In the genomic region with DNA sequence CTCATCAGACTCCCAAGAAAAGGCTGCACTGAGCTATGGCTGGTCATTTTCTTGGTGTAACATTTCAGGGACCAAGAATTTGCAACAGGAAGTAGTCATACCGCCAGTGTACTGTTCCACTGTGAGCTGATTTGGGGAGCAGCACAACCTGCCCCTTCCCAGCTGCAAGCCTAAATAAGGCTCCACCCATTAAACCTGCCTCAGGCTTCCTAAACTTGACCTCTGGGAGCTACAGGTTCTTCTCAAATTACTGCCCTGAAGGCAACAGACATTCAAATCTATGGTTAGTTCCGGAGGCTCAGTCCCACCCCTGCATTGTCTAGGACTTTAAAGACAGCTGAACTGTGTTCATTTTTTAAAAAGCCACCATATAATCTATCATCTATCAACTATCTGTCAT, we compare ENCODE assay signal across 28 mouse cellular contexts. TPM values are rescaled to one million over a fixed set of nuclear protein-coding genes. Genes with fewer than 3 reads are reported as not detected.
DNase-seq lines count a peak whose midpoint lies in the region; TF ChIP-seq lines count a peak whose summit lies in the region.
"Had no signal": no experiment of that assay in that cellular context is flagged by ENCODE, and none has a peak within 500 bp of the region (broad histone marks: within the 10 kb centered on the region; RNA-seq: fewer than 3 reads in every experiment).

No protein-coding gene starts in this region.

- TF ChIP-seq CTCF in E14TG2a.4 (conservative IDR thresholded peaks at IDR 0.05; ENCODE audit: low read length) = no peak
- TF ChIP-seq CTCF in kidney, adult 2 months (conservative IDR thresholded peaks at IDR 0.05; ENCODE audit: insufficient read depth, insufficient read length, low read depth, low read length) = no peak

- no peaks in the 10 kb centered on the region for H3K36me3 ChIP-seq in E14TG2a.4 (ENCODE audit: insufficient read depth, low read length)
- H3K36me3 ChIP-seq in kidney, adult 2 months (ENCODE audit: control insufficient read depth, insufficient read depth, low read length) = no peaks in the 10 kb centered on the region
- H3K36me3 ChIP-seq: embryonic facial prominence, embryonic 13.5 days; embryonic facial prominence, embryonic 15.5 days; forebrain, embryonic 15.5 days; G1E had no signal

- no peak for TF ChIP-seq POLR2A in kidney, adult 2 months (IDR thresholded peaks at IDR 0.05; ENCODE audit: low read depth, low read length)

- 56% methylated on average over 2 of the region's 2 CpGs for WGBS in kidney, adult 2 months

- peak overlapping the region; percentile 35; the same call in 1 of the 2 replicates for H3K4me3 ChIP-seq in E14TG2a.4 (replicated peaks; ENCODE audit: low read length)
- no peak overlapping the region for H3K4me3 ChIP-seq in kidney, adult 2 months (ENCODE audit: insufficient read depth, low read depth, low read length)
- H3K4me3 ChIP-seq: embryonic facial prominence, embryonic 13.5 days; embryonic facial prominence, embryonic 15.5 days; forebrain, embryonic 13.5 days; forebrain, embryonic 15.5 days had no signal

- no peaks in the 10 kb centered on the region for H3K9me3 ChIP-seq in E14TG2a.4 (ENCODE audit: low read length)
- H3K9me3 ChIP-seq: embryonic facial prominence, embryonic 13.5 days; embryonic facial prominence, embryonic 15.5 days; forebrain, embryonic 13.5 days; forebrain, embryonic 15.5 days had no signal

- no peak overlapping the region for H3K27ac ChIP-seq in kidney, adult 2 months (ENCODE audit: insufficient read depth, low read depth, low read length)
- H3K27ac ChIP-seq: embryonic facial prominence, embryonic 13.5 days; embryonic facial prominence, embryonic 15.5 days; forebrain, embryonic 13.5 days; forebrain, embryonic 15.5 days had no signal

- peak; percentile 93 for DNase-seq in ES-CJ7 (ENCODE audit: low read depth, low spot score)
- peak; percentile 93 for DNase-seq in R1 (ENCODE audit: low read depth, low spot score)
- DNase-seq in ZHBTc4 (ENCODE audit: low read depth, low spot score) = peak; percentile 91
- DNase-seq in kidney, postnatal 4 days = no peak
- no peak for DNase-seq in kidney, adult 2 months
- DNase-seq in spleen, adult 18-20 months = no peak
- DNase-seq: adrenal gland, adult 2 months; adrenal gland, postnatal 10 days; adrenal gland, postnatal 25 days; B cell, adult 2 months; cerebellum, adult 11 months; cerebellum, adult 18-20 months; cerebellum, adult 8-10 months; cerebellum, adult 9-11 months; cerebellum, postnatal 14 days; cerebellum, postnatal 36 days; embryo, embryonic 11 days; forebrain, postnatal 0 days had no signal

- H3K4me1 ChIP-seq in E14TG2a.4 (replicated peaks; ENCODE audit: low read depth, low read length) = peaks cover 75% of the 10 kb centered on the region
- H3K4me1 ChIP-seq in kidney, adult 2 months (ENCODE audit: control insufficient read depth, insufficient read depth, low read length) = no peaks in the 10 kb centered on the region
- H3K4me1 ChIP-seq: embryonic facial prominence, embryonic 15.5 days; forebrain, embryonic 13.5 days; forebrain, embryonic 15.5 days had no signal

- no peaks in the 10 kb centered on the region for H3K27me3 ChIP-seq in E14TG2a.4 (ENCODE audit: insufficient read depth, low read length)
- no peaks in the 10 kb centered on the region for H3K27me3 ChIP-seq in kidney, adult 2 months (replicated peaks; ENCODE audit: control insufficient read depth, insufficient read depth, low read length)
- H3K27me3 ChIP-seq: embryonic facial prominence, embryonic 13.5 days; embryonic facial prominence, embryonic 15.5 days; forebrain, embryonic 13.5 days; forebrain, embryonic 15.5 days had no signal

RNA-seq across cellular contexts. Expression of gene Pirt, which starts 8.2 kb away (rescaled TPM):
- 0.29 and 0.55 TPM in 2 replicates for polyA plus RNA-seq in kidney, adult 2 months (2012; rRNA removed)
- polyA plus RNA-seq: CD4-positive, CD25-positive, alpha-beta regulatory T cell, adult 4 months; forebrain, embryonic 15.5 days; G1E; Patski had no signal

RNA-seq across cellular contexts. Expression of gene Tmem238l, which starts 36.4 kb away (rescaled TPM):
- polyA plus RNA-seq in kidney, adult 2 months (2012; rRNA removed) = 5.3 and 5.8 TPM in 2 replicates
- polyA plus RNA-seq: adrenal gland, adult 2 months; CD4-positive, CD25-positive, alpha-beta regulatory T cell, adult 4 months; embryonic facial prominence, embryonic 11.5 days; embryonic facial prominence, embryonic 13.5 days; forebrain, embryonic 11.5 days; forebrain, embryonic 13.5 days; forebrain, embryonic 15.5 days; forebrain, postnatal 0 days; G1E; Patski had no signal

Comparison
In these comparisons a context has a peak if more than half of its experiments do, and no peak if none do; other contexts are left out.
1. DNase-seq: peak in ES-CJ7 (single experiment), R1 (single experiment) and ZHBTc4 (single experiment); none in kidney, postnatal 4 days (0 of 2), kidney, adult 2 months (single experiment) and spleen, adult 18-20 months (0 of 2).